Mouse (Mus musculus): ENCODE measurements at regions not wholly inside any gene's neighbourhood (a gene's known extent, or its start where the extent isn't known, plus 50 kb on each side); places are given as distances from the start of the nearest gene placed in this dataset.

DNA sequence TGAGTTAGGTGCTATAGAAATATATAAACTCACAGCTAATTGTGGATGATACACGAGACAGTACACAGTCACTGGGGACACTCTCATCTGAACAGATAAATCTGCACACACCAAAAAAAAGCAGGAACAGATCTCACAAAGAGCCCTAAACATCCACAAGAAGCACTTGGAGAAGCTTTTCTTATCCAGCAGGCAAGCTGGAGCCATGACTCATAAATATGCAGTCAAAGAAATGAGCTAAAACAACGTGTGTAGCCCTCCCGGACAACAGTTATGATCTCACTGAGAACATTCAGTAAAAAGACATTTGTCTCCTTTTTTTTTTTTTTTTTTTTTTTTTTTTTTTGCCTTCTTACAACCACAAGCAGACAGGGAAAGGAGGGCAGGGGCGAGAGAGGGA is 235.1 kb upstream of the Elac2 start:
- TF ChIP-seq ZNF384 (IDR thresholded peaks at IDR 0.05; ENCODE audit: low read depth, low read length) (no peak), HCFC1 (IDR thresholded peaks at IDR 0.05; ENCODE audit: borderline replicate concordance, insufficient read depth, low read length) (no peak), MAFK (IDR thresholded peaks at IDR 0.05; ENCODE audit: insufficient read depth, low read depth, low read length) (no peak), ZC3H11A (IDR thresholded peaks at IDR 0.05; ENCODE audit: borderline replicate concordance, low read depth, low read length) (no peak), CHD2 (IDR thresholded peaks at IDR 0.05; ENCODE audit: low read depth, low read length) (no peak)
